Mouse (Mus musculus) ES-Bruce4 (cell line): Measurements from ENCODE around the gene Ptchd3.

Source experiments
- CTCF ChIP-seq: IDR thresholded peaks from one replicate; pipeline ENCODE4 v1.8.1; 2011; ENCODE audit warnings: low read depth, low read length
- POLR2A ChIP-seq: IDR thresholded peaks from one replicate; pipeline ENCODE4 v1.8.1; 2011; ENCODE audit warnings: low read length; ENCODE audit not compliant: insufficient read depth

GRCm38 (mm10) chr11:121847790-121848299 is 17.8 kb downstream of the Ptchd3 start:
- TF ChIP-seq CTCF = no peak
- peak; percentile 79 for TF ChIP-seq POLR2A
